Mouse (Mus musculus) inflammation-experienced regulatory T-cells (primary cell): ENCODE measurements around the gene Clasp1. TPM values are rescaled to one million over a fixed set of nuclear protein-coding genes. Genes with fewer than 3 reads are reported as not detected.

Source experiments
- polyA plus RNA-seq, 2 experiments: library from polyadenylated mRNA; unstranded; fragments of 100-300 nt; shearing (Covaris generic); gene quantifications; one replicate each; pipeline ENCODE4 v1.2.1; 2017

Gene Clasp1
- 10 to 100 TPM; 23.6 to 24.9 TPM for polyA plus RNA-seq

GRCm38 (mm10) chr1:118388757-118389453, at the start of gene Clasp1:
TSS of gene Clasp1 (plus strand) at chr1:118389058.

GRCm38 (mm10) chr1:118627781-118628464, 239.1 kb downstream of the Clasp1 start, which contains the start of gene Tfcp2l1:
TSS of gene Tfcp2l1 (plus strand) at chr1:118627945.

Other genes with a start within 250 kb of the Clasp1 start
- gene Gm29106, start 212.5 kb upstream of the Clasp1 start, polyA plus RNA-seq = under 1 TPM in 1 of 2 experiments, not detected in 1; 0.06 TPM
- 100 to 1,000 TPM; 206 to 208 TPM for gene Tsn, start 77.3 kb upstream of the Clasp1 start, polyA plus RNA-seq
- 10 to 100 TPM; 60.4 to 82.0 TPM for gene Nifk, start 67.2 kb upstream of the Clasp1 start, polyA plus RNA-seq
- 1 to 10 TPM in 1 of 2 experiments, under 1 TPM in 1; 0.27 to 1.2 TPM for gene Tfcp2l1, start 238.9 kb downstream of the Clasp1 start, polyA plus RNA-seq